In the genomic region with DNA sequence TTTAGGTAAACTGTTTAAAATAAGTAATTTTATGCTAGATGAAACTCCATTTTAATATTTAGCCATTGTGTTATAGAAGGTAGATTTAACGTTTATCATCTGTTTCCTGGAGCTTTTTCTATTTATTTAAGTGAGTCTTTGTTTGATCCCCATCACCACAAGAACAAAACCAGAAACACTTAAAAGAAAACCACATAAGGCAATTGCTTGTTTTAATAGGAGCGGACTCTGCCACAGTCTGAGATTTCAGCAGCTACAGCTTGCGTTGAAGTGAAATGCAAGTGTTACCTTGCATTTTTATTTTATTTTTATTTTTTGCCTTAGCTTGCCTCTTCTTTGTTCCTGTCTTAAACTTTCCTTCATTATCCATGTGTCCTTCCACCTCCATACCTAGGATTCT, we compare ENCODE assay signal across 12 mouse cellular contexts. TPM values are rescaled to one million over a fixed set of nuclear protein-coding genes. Genes with fewer than 3 reads are reported as not detected.
DNase-seq lines count a peak whose midpoint lies in the region; ATAC-seq lines count a peak whose summit lies in the region.
"Had no signal": no experiment of that assay in that cellular context is flagged by ENCODE, and none has a peak within 500 bp of the region (broad histone marks: within the 10 kb centered on the region; RNA-seq: fewer than 3 reads in every experiment).

No protein-coding gene starts in this region.

- no peaks in the 10 kb centered on the region for H3K9me3 ChIP-seq in midbrain, embryonic 12.5 days
- H3K9me3 ChIP-seq in midbrain, embryonic 11.5 days (ENCODE audit: control insufficient read depth, low read length) = no peaks in the 10 kb centered on the region
- no peaks in the 10 kb centered on the region for H3K9me3 ChIP-seq in stomach, embryonic 16.5 days (replicated peaks; ENCODE audit: control insufficient read depth, low read length)
- H3K9me3 ChIP-seq: neural tube, embryonic 12.5 days had no signal

- H3K27ac ChIP-seq in midbrain, embryonic 12.5 days (replicated peaks) = peak overlapping the region; percentile 42
- H3K27ac ChIP-seq in midbrain, embryonic 11.5 days (ENCODE audit: low read depth, low read length) = no peak overlapping the region
- H3K27ac ChIP-seq in stomach, embryonic 16.5 days (ENCODE audit: low read length) = peak overlapping the region; percentile 15; the same call in 1 of the 2 replicates
- H3K27ac ChIP-seq: neural tube, embryonic 12.5 days had no signal

- H3K36me3 ChIP-seq in midbrain, embryonic 12.5 days = no peaks in the 10 kb centered on the region
- H3K36me3 ChIP-seq in midbrain, embryonic 11.5 days (ENCODE audit: control insufficient read depth, insufficient read depth, low read length) = no peaks in the 10 kb centered on the region
- H3K36me3 ChIP-seq in stomach, embryonic 16.5 days (ENCODE audit: control insufficient read depth, insufficient read depth, low read length) = no peaks in the 10 kb centered on the region
- H3K36me3 ChIP-seq: neural tube, embryonic 12.5 days had no signal

- no peak overlapping the region for H3K4me3 ChIP-seq in midbrain, embryonic 12.5 days
- H3K4me3 ChIP-seq in midbrain, embryonic 11.5 days (ENCODE audit: low read depth, low read length) = no peak overlapping the region
- no peak overlapping the region for H3K4me3 ChIP-seq in stomach, embryonic 16.5 days (replicated peaks; ENCODE audit: low read length)
- H3K4me3 ChIP-seq: neural tube, embryonic 12.5 days had no signal

- H3K27me3 ChIP-seq in midbrain, embryonic 12.5 days = no peaks in the 10 kb centered on the region
- no peaks in the 10 kb centered on the region for H3K27me3 ChIP-seq in midbrain, embryonic 11.5 days (ENCODE audit: control insufficient read depth, insufficient read depth, low read length)
- H3K27me3 ChIP-seq in stomach, embryonic 16.5 days (ENCODE audit: control insufficient read depth, insufficient read depth, low read length) = no peaks in the 10 kb centered on the region
- H3K27me3 ChIP-seq: neural tube, embryonic 12.5 days had no signal

- peaks cover 22% of the 10 kb centered on the region for H3K4me1 ChIP-seq in midbrain, embryonic 12.5 days
- H3K4me1 ChIP-seq in midbrain, embryonic 11.5 days (ENCODE audit: control insufficient read depth, insufficient read depth, low read length) = peaks cover 12% of the 10 kb centered on the region
- H3K4me1 ChIP-seq in stomach, embryonic 16.5 days (ENCODE audit: control insufficient read depth, insufficient read depth, low read length) = peaks cover 17% of the 10 kb centered on the region

- ATAC-seq in midbrain, embryonic 12.5 days (ENCODE audit: low FRiP score, low read depth) = no peak
- no peak for ATAC-seq in midbrain, embryonic 11.5 days (ENCODE audit: low FRiP score)
- ATAC-seq in stomach, embryonic 16.5 days (ENCODE audit: insufficient read depth, low FRiP score) = no peak
- ATAC-seq: inflammation-experienced regulatory T-cells, adult 6 months; lung, postnatal 0 days had no signal

- H3K9ac ChIP-seq in midbrain, embryonic 12.5 days (replicated peaks) = no peak overlapping the region
- no peak overlapping the region for H3K9ac ChIP-seq in midbrain, embryonic 11.5 days (ENCODE audit: low read length)
- H3K9ac ChIP-seq in stomach, embryonic 16.5 days (ENCODE audit: low read length) = no peak overlapping the region
- H3K9ac ChIP-seq: neural tube, embryonic 12.5 days had no signal

- peak; percentile 27 for DNase-seq in cerebellum, adult 9-10 months
- DNase-seq in cerebellum, postnatal 4 days (ENCODE audit: low spot score in 2 of 2) = no peak
- DNase-seq in midbrain, embryonic 11.5 days (ENCODE audit: low spot score, missing footprints) = no peak
- DNase-seq in induced T-regulatory cell, adult 2 months (ENCODE audit: low read depth) = peak; percentile 38
- DNase-seq in urinary bladder, postnatal 4 days (ENCODE audit: low spot score in 2 of 2) = no peak
- DNase-seq in frontal cortex, postnatal 36 days (ENCODE audit: low spot score in 2 of 2) = no peak
- DNase-seq: left cerebral cortex, postnatal 4 days had no signal

- 90% methylated on average over 3 of the region's 3 CpGs for WGBS in midbrain, embryonic 12.5 days
- WGBS in midbrain, embryonic 11.5 days = 86% methylated on average over 3 of the region's 3 CpGs
- WGBS in stomach, embryonic 16.5 days = 53% methylated on average over 3 of the region's 3 CpGs

- H3K4me2 ChIP-seq in midbrain, embryonic 12.5 days (replicated peaks) = no peak overlapping the region
- no peak overlapping the region for H3K4me2 ChIP-seq in midbrain, embryonic 11.5 days
- H3K4me2 ChIP-seq in stomach, embryonic 16.5 days (ENCODE audit: low read depth, low read length) = no peak overlapping the region
- H3K4me2 ChIP-seq: neural tube, embryonic 12.5 days had no signal

RNA-seq across cellular contexts. Expression of a gene that starts 43.6 kb away (rescaled TPM):
- 61.4 TPM in 2 replicates for polyA plus RNA-seq in midbrain, embryonic 12.5 days (2016; fragmentation: Nextera tagmentation; extraction: Ambion mirVana)
- 43.4 and 46.8 TPM in 2 replicates for polyA plus RNA-seq in midbrain, embryonic 11.5 days (2014; fragmentation: Nextera tagmentation; extraction: Ambion mirVana)
- 30.0 and 34.0 TPM in 2 replicates for polyA plus RNA-seq in stomach, embryonic 16.5 days (2015; fragmentation: Nextera tagmentation; extraction: Ambion mirVana)

Comparison
In these comparisons a context has a peak if more than half of its experiments do, and no peak if none do; other contexts are left out.
1. DNase-seq: peak in cerebellum, adult 9-10 months (single experiment) and induced T-regulatory cell, adult 2 months (single experiment); none in cerebellum, postnatal 4 days (0 of 2), midbrain, embryonic 11.5 days (single experiment), urinary bladder, postnatal 4 days (0 of 2) and frontal cortex, postnatal 36 days (0 of 2).